Mouse (Mus musculus) kidney, postnatal 25 days (tissue): Measurements from ENCODE around the gene Bpifc.
A peak's percentile ranks its signal among the peaks of the same experiment; 100 is the strongest.

Experiments used
- DNase-seq, 2 experiments: peaks; one replicate each; pipeline ENCODE4 v3.0.0; 2021; ENCODE audit warnings: mixed read lengths in 2 of 2

The Bpifc gene

DNA sequence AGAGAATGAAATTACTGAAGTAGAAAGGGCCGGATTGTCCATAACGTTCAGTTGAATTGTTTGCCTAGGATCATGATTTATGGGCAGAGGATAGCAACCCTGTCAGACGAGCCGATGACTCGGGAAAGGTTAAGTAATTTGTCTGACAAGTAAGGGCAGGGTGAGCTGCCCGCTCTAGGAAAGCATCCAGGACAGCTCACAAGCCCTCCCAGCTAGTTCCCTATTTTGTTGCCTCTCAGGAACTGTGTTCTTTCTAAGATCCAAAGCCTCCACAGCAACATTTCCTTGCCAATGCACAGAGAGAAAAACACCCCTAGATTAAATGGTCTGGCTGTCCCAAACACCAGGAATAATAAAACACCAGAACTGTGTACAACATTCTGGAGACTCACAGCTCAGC is 1.1 kb downstream of the Bpifc start:
- DNase-seq, result no peak

DNA sequence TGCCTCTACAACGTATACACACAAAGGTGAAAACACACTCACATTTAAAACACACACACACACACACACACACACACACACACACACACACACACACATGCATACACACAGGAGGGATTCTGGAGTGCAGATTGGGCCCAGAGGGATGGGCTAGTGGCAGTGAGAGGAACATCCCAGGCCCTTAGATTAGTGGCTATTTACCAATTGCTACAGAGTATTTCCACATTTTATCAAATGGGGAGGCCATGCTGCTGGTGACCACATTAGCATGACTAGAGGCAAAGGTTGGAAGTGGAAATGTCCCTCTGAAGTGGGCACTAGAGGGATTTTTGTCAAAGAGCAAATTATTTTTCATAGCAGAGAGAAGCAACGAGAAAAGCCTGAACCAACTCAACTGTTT is 2.0 kb downstream of the Bpifc start:
- no peak for DNase-seq

DNA sequence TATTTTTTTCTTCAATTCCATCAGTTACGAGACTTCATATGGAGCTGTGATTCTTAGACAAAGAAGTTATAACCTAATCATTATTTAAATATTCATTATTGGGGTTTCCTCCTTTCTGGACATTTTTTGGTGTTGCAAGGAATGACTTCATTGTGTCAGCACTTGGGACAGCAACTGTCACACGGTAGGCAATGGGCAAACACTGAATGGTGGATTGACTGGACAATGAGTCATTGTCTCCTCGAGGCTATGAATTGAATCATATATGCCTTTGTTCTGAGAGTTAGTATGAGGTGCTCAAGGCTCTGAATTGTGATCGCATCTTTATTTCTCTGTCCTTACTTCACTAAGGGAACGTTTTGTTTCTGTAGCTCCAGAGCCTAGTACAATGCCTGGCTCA is 5.2 kb downstream of the Bpifc start:
- no peak for DNase-seq

DNA sequence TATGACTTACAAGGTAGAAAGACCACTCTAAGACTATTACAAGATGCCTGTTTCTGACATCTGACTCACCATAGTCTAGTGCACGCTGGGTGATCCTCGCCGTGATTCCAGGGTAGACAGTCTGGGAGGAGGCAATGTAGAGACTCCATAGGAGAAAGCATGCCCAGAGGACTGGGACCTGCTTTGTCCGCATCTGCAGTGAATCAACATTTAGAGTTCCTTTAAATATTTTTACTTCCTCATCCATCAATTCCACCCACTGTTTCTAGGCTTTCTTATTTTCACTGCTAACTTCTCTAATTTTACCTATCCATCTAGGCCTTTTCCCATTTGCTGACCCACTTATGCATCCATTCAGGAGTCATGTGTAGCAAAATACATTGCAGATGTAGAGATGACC is 11.2 kb downstream of the Bpifc start:
- DNase-seq, result no peak

DNA sequence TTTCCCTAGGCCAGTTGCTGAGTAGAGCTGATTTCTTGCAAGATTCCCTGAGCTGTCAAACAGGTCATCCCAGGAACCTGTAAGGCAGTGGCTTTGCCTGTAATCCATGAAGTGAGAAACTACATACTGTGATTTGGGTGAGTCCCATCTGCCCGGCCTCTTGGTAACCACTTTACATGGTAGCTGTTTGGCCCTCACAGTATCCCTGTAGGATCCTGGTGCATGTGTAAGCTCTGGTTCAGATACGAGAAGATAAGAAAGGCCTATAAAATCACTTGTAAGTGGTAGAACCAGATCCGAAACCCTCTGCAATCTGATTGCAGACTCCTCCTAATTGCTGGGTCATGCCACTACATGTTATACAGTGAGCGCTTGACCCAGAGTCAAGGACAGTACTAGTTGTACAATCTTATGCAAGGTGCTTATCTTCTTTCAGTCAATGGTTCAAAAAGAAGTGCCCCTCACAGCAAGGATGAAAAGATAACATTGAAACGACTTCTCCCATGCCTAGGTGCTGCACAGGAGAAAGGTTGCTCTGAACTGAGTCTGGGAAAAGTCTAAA is 17.1 kb downstream of the Bpifc start:
- DNase-seq, result no peak

DNA sequence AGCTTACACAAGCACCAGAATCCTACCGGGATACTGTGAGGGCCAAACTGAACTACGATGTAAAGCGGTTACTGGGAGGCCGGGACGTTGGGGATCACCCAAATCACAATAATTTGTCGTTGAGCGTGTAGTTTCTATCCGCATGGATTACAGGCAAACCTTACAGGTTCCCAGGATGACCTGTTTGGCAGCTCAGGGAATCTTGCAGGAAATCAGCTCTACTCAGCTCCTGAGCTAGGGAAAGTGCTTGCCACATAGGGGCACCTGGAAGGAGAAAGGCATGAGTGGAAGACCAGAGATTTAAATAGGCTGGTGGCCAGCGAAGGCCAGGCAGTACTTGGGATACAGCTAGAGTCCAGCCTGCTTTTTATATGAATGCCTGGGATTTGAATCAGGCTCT is 17.9 kb downstream of the Bpifc start:
- DNase-seq, result no peak

DNA sequence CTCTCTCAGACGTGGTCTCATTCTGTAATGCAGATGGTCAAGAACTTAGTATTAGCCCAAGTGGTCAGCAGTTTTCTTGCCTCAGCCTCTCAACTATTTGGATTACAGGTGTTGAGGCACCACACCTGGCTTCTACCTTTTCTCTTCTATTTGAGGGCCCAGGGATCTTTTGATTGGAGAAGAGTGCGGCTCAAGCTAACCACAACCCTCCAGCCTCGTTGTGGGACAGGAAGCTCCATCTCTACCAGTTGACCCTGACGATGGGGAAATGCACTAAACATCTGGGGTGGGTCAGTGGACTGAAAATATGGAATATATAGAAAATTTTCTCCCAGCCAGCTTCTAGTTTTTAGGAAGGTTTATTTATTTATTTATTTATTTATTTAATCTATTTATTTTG is 19.3 kb downstream of the Bpifc start:
- no peak for DNase-seq

DNA sequence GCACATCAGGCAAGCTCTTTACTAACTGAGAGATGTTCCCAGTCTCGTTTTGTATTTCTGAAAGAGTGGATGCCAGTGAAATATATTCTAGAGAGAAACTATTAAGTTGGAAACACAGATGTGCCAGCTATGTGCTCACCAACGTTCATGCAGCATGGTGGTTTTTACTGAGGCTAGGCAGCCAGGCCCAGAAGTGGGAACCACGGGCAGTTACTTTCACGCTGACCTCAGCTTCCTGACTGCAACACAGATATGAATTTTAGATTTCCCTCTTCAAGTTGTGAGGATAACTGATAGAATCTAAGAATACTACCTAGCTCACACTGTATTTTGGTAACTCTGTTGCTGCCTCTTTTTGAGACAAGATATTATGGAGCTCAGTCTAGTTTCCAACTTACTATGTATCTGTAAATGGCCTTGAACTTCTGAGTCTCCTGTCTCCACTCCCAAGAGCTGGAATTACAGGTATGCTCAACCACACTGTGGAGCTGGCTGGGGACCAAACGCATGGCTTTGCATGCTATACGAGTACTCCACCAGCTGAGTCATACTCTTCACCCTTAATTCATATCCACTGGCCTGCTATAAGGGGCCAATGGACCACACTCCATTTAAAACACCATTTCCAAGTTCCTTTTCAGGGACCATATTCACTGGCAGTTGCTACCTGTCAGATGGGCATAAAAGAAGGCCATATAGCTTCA is 22.1 kb downstream of the Bpifc start:
- DNase-seq, result no peak

DNA sequence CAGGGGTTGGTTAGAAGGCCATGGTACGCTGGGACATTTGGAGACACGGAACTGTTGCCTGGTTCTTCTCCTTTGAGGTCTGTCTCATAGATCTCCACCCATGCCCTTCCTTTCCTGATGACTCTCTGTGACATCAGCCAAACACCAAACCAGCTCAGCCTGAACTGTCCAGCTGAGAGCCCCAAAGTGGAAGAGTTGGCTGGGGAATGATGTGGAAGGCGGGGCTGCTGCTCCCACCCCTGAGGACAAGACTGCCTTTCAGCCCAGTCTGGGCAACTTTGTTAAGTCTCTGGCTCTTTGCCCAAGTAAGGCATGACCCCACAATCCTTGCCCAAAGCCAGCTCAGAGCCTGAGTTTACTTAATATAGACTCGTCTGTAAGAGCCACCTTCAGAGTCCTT is 38.8 kb downstream of the Bpifc start:
- no peak for DNase-seq

DNA sequence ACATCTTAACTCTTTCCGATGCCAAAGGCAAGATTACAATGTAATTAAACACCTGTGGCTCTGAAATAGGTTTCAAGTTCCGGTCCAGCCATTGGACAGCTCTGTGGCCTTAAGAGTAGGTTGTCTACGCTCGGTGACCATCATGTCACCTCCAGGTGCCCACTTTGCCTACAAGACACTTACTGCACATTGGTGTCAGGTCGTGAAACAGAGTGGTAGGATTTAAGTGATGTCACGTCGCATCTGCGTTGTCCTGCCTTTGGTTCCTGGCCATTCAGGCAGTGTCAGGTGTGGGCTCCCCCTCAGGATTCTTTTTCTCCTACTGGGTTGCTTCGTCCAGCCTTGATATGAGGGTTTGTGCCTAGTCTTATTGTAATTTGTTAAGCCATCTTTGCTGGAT is 39.9 kb downstream of the Bpifc start:
- no peak for DNase-seq

DNA sequence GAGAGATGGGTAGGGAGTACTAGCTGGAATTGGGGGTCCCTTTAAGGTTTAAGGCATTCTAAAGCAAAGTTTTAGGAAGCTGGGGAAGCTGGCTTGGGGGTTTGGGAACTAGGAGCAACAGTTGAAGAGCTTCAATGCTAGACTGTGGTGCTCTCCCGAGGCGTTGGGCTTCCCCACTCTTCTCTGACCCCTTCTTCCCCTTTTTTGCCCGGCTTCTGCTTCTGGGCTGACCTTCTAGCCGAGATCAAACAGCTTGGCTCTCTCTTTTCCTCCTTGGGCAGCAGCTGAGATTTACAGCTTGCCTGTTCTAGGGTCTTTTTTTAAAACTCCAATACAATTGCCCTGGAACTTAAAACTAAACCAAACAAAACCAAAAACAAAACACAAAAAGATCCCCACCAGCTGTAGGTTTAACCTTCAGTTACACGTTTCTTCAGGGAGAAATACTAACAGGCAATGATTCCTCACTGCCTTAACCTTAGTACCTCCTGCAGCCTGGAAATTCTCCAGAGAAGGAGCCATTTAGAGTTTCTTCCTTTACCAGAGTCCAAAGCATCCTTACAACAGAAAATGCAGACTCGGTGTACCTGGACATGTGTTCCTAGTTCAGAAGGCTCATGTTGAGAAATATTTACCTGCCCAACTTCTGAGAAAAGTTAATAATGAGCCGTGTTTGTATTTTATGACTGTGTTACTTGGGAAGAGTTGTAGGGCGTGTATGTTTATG is 41.6 kb downstream of the Bpifc start:
- DNase-seq, result peak in 1 of 2 experiments; percentile 57

DNA sequence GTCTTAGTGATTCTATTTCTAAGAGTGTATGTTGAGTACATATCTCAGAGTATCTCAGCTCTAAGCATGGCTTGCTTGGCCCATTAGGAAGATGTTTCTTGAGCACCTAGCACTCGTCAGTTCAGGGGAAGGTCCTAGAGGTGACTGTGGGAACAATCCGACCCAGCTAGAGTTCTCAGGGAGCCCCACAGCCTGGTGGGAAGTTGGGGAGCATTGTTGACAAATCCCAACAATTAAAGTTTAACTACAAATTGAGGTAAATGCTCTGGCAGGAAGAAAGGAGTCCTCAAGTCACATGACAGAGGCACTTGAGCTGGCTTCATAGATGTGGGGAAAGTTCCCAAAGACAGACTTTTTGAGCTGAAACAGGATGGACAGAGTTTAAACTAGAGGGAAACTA is 43.0 kb downstream of the Bpifc start:
- peak in 1 of 2 experiments; percentile 18 for DNase-seq

DNA sequence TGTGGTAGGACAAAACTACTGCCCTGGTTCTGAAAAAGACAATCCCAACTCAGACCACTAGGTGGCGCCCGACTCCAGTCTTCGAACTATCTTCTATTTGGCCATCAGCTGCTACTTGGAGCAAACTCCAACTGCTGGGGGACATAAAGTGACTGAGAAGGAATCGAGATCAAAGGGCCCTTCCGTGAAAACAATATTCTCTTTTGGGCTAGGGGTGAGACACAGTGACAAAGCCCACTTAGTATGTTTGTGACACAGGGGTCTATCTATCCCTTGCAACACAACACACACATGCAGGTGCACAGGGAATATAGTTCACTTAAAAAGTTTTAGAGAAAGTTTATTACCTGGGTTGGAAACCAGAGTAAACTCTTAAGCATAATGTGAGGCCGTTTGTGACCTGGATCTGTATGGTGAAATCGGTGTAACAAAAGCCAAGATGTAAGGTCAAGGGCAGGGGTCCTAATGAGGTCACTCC is 43.5 kb downstream of the Bpifc start:
- DNase-seq, result peak; percentile 86 to 92

DNA sequence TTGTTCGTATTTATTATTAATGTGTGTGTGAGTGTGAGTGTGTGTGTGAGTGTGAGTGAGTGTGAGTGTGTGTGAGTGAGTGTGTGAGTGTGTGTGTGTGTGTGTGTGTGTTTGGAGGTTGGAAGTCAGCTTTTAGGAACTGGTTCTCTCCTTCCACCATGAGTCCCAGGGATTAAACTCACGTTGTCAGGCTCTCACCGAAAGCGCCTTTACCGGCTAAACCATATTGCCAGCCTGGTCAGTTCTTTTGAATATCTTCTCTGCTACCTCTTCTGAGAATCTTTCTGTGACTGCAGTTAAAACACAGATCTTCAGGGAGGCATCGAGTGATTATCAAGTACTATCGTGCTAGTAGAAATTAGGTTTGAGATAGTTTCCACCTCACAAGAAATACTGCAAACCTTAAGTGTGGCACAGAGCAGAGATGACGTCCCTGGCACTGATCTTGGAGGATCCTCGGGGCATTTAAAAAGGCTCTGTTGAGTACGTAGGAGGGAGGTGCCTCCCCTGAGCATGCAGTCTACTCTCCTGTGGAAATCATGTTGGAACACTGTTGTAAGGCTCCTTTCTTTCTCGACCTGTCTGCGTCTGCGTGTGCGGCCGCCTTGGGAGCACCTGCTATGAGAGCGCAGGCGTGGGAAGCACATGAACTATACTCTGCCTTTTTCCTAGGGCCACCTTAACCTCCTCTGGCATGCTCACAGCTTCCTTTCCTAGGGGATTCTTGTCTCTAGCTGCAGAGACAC is 44.1 kb downstream of the Bpifc start:
- DNase-seq, result no peak

DNA sequence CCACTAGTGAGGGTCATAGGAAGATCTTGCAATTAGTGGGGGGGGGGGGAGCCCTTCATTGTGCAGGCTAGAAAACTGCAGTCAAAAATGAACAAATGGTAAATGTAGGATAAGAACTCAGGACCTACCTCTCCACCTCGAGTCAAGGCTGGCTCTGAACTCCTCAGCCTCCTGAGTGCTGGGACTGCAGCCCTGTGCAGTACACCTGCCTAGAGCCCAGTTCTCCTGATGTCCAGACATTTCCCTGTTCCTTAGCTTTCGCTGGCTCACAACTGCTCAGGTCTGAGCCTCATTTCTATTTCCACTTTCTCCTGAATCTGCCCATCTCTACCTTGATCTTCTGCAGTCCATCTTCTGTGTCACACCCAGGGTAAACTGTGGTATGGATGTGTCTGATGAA is 45.2 kb downstream of the Bpifc start:
- DNase-seq, result no peak

DNA sequence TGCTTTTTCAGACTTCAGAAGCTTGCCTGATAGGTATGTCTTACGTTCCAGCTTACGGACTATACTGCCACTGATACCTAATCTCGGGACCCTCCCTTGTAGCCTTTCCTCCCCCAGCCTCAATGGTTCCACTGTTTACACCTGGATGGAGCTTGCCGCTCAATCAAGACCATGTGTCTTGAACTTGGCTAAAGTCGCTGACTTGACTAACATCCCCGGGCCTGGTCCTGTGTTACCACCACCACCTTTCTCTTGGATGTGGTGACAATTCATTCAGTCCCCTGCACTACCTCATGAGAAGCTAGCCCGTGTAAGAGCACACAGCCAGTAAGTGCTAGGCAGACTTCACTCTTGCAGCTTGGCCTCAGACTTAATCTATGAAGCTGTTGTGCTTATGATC is 47.4 kb downstream of the Bpifc start:
- no peak for DNase-seq

DNA sequence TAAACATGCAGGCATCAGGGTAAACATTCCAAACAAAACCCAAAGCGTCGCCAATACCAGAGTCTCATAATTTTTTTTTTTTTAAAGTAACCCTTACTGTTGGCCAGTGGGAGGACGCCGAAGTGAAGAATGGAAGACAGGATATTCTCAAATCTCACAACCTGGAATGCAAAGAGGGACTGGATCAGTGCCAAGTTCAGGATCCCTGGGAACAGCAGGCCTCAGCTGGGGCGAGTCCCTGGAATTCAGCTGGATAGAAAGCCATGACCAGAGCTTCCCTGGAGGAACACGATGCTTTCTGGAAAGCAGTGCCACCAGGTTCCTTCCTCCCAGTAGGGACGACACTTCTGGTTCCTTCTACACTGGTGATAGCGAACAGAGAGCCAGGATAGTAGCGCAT is 48.8 kb downstream of the Bpifc start:
- DNase-seq, result no peak

DNA sequence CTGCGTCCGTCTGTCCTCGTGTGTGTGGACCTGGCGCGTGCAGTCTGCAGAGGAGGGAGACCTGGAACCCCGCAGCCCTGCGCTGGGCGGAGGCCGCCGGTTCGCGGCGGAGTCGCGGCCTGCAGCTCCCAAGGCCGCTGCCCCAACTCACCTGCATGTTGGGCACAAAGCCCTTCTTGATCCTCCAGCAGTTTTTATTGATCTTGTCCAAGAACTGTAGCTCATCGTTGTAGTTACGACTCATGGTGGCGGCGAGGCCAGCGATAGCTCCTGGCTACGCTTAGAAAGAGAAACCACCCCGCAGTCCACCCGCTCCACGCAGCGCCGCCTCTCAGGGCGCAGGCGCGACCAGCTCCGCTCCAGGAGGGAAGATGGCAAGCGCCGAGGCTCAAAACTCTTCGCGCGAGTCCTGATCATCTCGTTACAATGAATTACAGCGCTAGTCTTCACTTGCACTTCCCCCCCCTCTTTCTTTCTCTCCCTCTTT is 54.2 kb downstream of the Bpifc start, which contains the start of gene Rtcb:
Gene Rtcb, minus strand, starts transcription at position 360 of the 487 bp plus-strand sequence.
- peak; percentile 97 to 98 for DNase-seq

DNA sequence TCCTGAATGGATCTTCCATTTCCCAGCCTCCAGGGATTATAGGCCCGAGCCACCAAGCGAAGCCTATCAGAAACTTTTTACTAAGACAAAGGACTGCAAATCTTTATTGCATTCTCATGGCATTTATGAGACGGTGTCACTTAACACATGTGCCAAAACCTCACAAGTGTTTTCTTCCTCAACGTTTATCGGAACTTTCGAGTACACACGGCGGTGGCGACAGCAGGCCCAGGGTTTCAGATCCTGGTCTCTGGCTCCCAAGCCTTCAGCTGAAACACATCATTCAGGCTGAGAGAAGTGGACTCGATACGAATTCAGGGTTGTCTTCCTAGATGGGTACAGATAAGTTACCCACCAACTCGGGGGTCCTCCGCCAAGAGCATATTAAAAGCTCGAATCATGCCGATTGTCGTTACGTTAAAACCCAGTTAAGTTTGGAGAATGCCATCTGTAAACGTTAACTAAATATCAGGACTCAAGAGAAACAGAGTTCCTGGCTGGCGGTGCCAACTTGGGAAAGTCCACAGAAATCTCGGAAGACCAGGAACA is 54.8 kb downstream of the Bpifc start:
- DNase-seq, result no peak

DNA sequence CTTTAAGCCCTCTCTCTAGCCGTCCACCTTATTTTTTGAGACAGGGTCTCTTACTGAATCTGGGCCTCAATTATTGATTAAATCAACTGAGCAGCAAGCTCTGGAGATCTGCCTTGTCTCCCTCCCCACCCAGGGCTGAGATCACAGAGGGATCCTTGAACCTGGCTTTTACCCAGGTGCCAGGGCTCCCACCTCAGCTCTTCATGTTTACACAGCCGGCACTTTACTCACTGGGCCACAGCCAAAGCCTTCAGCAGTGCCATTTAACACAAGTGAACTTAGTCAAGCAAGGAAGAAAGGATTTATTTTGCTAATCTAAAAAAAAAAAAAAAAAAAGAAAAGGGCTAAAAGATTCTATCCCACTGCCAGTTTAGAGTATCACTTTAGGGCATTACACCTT is 57.3 kb downstream of the Bpifc start:
- peak; percentile 41 to 46 for DNase-seq

DNA sequence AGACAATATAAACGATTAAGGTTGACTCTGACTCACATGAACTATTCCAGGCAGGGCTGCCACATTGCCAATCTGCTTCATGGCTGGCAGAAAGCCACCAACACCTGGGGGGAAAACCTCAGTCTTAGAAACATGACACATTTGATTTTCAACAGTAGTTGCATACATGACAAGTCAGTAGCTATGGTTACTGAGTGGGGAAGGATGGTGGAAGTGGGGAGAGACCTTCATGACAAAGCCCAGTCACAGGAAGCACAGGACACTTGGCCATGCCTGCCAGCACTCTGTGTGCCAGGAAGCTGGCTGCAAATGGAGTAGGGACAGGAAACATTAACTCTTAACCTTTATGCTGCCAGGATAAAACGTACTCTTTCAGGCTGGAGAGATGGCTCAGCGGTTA is 58.3 kb downstream of the Bpifc start:
- peak; percentile 9 to 62 for DNase-seq

DNA sequence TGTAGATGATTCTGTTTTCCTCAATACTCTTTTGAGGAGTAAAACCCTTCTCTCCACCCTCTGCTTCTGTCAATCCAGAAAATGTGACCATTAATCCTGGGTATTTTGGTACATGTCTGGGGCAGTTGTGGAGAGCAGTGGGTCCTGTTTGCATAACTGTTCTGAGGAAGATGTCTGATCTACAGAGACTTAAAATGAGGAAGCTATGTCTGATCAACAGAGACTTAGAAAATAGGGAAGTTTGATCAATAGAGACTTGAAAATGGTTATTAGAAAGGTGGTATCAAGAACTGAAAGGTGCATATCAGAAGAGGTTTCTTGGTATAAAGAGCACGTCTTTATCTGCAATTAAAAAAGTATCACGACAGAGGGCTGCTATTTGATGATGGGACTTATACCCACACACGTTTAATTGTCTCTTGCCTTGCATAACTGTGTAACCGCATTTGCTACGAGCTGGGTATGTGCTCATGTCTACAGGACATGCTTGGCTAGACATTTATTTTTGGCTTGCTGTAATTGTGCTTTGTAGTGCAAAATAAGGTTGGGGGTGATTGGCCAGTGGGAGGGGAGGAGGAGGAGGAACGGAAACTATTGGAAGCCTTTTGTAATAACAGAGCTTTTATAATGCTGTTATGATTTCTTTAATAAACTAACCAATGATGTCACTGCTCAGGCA is 59.8 kb downstream of the Bpifc start:
- DNase-seq, result no peak
